Mouse (Mus musculus): ENCODE measurements around the gene Dmwd. TPM values are rescaled to one million over a fixed set of nuclear protein-coding genes. Genes with fewer than 3 reads are reported as not detected.
"Not testable (repeated sequence)": the region's sequence is repeated elsewhere in the genome, so short reads cannot be mapped to it uniquely, and the experiment has no call there.

Gene Dmwd
- polyA plus RNA-seq, 1 experiment from 2014 or later = 31.7 TPM

DNA sequence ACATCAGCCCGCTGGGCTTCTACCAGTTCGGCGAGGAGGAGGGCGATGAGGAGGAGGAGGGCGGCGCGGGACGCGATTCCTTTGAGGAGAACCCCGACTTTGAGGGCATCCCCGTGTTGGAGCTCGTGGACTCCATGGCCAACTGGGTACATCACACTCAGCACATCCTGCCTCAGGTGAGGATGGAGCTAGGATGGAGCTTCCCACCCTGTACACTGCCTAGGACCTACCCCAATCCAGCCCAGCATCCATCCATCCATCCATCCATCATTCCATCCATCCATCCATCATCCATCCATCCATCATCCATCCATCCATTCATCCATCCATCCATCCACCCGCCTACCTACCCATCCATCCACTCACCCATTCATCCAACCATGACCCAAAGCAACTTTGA is 10.1 kb upstream of the Dmwd start:
- H3K36me3 ChIP-seq (ENCODE audit: control insufficient read depth, insufficient read depth, low read length) = no peaks in the 10 kb centered on the region
- H3K4me1 ChIP-seq (ENCODE audit: control insufficient read depth, insufficient read depth, low read length) = no peaks in the 10 kb centered on the region
- H3K27me3 ChIP-seq (ENCODE audit: control insufficient read depth, insufficient read depth, low read length) = peaks cover 25% of the 10 kb centered on the region
- H3K4me2 ChIP-seq (ENCODE audit: low read depth) = no peak overlapping the region
- no peaks in the 10 kb centered on the region; the same call in 1 of the 2 replicates for H3K9me3 ChIP-seq (ENCODE audit: control insufficient read depth, low read length)
- DNase-seq (ENCODE audit: low spot score) (no peak), ATAC-seq (ENCODE audit: insufficient read depth, low FRiP score, low TSS enrichment) (no peak)
- H3K4me3 ChIP-seq (ENCODE audit: low read depth, low read length) = no peak overlapping the region
- no peak overlapping the region for H3K27ac ChIP-seq (ENCODE audit: low read depth, low read length)
- H3K9ac ChIP-seq (ENCODE audit: low read length) = no peak overlapping the region
- 48% methylated on average over 9 of the region's 13 CpGs for WGBS

- 44% methylated on average over 14 of the region's 14 CpGs for WGBS
- no peaks in the 10 kb centered on the region for H3K4me1 ChIP-seq (ENCODE audit: control insufficient read depth, insufficient read depth, low read length)
Measured at GRCm38 (mm10) chr7:19067063-19067462, 9.0 kb upstream of the Dmwd start.

DNA sequence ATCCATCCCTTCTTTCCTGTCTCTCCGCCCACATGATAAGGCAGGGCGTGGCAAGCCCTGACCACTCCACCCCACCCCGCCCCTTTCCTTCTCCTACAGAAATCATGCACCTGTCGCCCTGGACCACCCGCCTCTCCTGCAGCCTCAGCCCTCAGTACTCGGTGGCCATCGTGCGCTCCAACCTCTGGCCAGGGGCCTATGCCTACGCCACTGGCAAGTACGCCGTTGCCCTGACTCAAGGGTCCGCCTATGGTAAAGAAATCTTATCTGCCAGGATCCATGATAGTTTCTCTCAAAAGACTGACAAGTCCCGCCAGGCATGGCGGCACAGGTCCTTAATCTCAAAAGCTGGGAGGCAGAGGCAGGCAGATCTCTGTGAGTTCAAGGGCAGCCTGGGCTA is 8.1 kb upstream of the Dmwd start:
- Histone ChIP-seq H3K9me3 (ENCODE audit: control insufficient read depth, low read length) (no peaks in the 10 kb centered on the region; the same call in 1 of the 2 replicates), H3K4me2 (ENCODE audit: low read depth) (no peak overlapping the region), H3K27ac (ENCODE audit: low read depth, low read length) (no peak overlapping the region), H3K36me3 (ENCODE audit: control insufficient read depth, insufficient read depth, low read length) (no peaks in the 10 kb centered on the region), H3K4me1 (ENCODE audit: control insufficient read depth, insufficient read depth, low read length) (no peaks in the 10 kb centered on the region), H3K27me3 (ENCODE audit: control insufficient read depth, insufficient read depth, low read length) (peaks cover 25% of the 10 kb centered on the region), H3K9ac (ENCODE audit: low read length) (no peak overlapping the region), H3K4me3 (ENCODE audit: low read depth, low read length) (no peak overlapping the region)
- ATAC-seq (ENCODE audit: insufficient read depth, low FRiP score, low TSS enrichment) (no peak), DNase-seq (ENCODE audit: low spot score) (no peak)
- WGBS = 74% methylated on average over 10 of the region's 14 CpGs

More at GRCm38 (mm10) chr7:19067063-19067462, 9.0 kb upstream of the Dmwd start:
- no peaks in the 10 kb centered on the region; the same call in 1 of the 2 replicates for H3K9me3 ChIP-seq (ENCODE audit: control insufficient read depth, low read length)
- no peak overlapping the region for H3K9ac ChIP-seq (ENCODE audit: low read length)
- DNase-seq (ENCODE audit: low spot score) (no peak), ATAC-seq (ENCODE audit: insufficient read depth, low FRiP score, low TSS enrichment) (no peak)
- H3K27ac ChIP-seq (ENCODE audit: low read depth, low read length) = no peak overlapping the region
- peaks cover 25% of the 10 kb centered on the region for H3K27me3 ChIP-seq (ENCODE audit: control insufficient read depth, insufficient read depth, low read length)
- H3K4me3 ChIP-seq (ENCODE audit: low read depth, low read length) = no peak overlapping the region
- H3K36me3 ChIP-seq (ENCODE audit: control insufficient read depth, insufficient read depth, low read length) = no peaks in the 10 kb centered on the region
- no peak overlapping the region for H3K4me2 ChIP-seq (ENCODE audit: low read depth)

DNA sequence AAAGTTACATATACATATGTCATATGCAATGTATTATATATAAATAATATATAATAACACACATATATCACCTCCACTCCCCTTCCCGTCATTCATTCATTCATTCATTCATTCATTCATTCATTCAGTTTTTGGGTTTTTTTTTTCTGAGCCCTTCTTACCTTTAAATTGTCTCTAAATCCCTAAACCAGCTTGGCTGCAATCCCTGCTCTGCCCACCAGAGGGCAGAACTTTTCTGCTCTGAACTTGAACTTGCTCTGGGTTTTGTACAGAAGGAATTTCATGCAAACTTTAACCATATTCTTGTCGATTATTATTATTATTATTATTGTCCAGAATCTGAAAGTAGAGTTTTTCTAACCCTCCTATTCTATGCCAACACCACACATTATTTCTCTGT is 7.3 kb upstream of the Dmwd start:
- no peak overlapping the region for H3K4me2 ChIP-seq (ENCODE audit: low read depth)
- no peaks in the 10 kb centered on the region for H3K36me3 ChIP-seq (ENCODE audit: control insufficient read depth, insufficient read depth, low read length)
- peak; percentile 77 for DNase-seq (ENCODE audit: low spot score)
- H3K9me3 ChIP-seq (ENCODE audit: control insufficient read depth, low read length) = no peaks in the 10 kb centered on the region; the same call in 1 of the 2 replicates
- peaks cover 25% of the 10 kb centered on the region for H3K27me3 ChIP-seq (ENCODE audit: control insufficient read depth, insufficient read depth, low read length)
- H3K4me3 ChIP-seq (ENCODE audit: low read depth, low read length) = no peak overlapping the region
- no peak for ATAC-seq (ENCODE audit: insufficient read depth, low FRiP score, low TSS enrichment)
- WGBS = 8% methylated on average over 2 of the region's 2 CpGs
- no peaks in the 10 kb centered on the region for H3K4me1 ChIP-seq (ENCODE audit: control insufficient read depth, insufficient read depth, low read length)
- H3K27ac ChIP-seq (ENCODE audit: low read depth, low read length) = no peak overlapping the region
- no peak overlapping the region for H3K9ac ChIP-seq (ENCODE audit: low read length)

DNA sequence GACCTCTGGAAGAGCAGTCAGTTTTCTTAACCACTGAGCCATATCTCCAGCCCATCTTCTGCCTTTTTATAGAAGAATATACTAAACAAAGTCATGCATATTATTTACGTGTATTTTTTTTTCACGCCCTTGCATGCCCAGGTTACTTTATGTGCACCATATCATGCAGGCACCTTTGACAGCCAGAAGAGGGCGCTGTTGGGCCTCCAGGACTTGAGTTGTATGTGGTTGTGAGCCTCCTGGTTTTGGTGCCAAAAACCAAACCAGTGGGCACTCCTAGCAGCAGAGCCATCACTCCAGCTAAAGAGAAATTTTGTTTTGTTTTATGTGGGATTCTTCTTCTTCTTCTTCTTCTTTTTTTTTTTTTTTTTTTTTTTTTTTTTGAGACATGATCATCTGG is 6.5 kb upstream of the Dmwd start:
- no peak overlapping the region for H3K9ac ChIP-seq (ENCODE audit: low read length)
- no peaks in the 10 kb centered on the region; the same call in 1 of the 2 replicates for H3K9me3 ChIP-seq (ENCODE audit: control insufficient read depth, low read length)
- H3K4me2 ChIP-seq (ENCODE audit: low read depth) = no peak overlapping the region
- no peak overlapping the region for H3K27ac ChIP-seq (ENCODE audit: low read depth, low read length)
- WGBS = 45% methylated on average over 3 of the region's 3 CpGs
- DNase-seq (ENCODE audit: low spot score) (no peak), ATAC-seq (ENCODE audit: insufficient read depth, low FRiP score, low TSS enrichment) (no peak)
- H3K36me3 ChIP-seq (ENCODE audit: control insufficient read depth, insufficient read depth, low read length) = no peaks in the 10 kb centered on the region
- peaks cover 25% of the 10 kb centered on the region for H3K27me3 ChIP-seq (ENCODE audit: control insufficient read depth, insufficient read depth, low read length)
- no peak overlapping the region for H3K4me3 ChIP-seq (ENCODE audit: low read depth, low read length)
- no peaks in the 10 kb centered on the region for H3K4me1 ChIP-seq (ENCODE audit: control insufficient read depth, insufficient read depth, low read length)

- not testable (repeated sequence) for DNase-seq (ENCODE audit: low spot score)
Measured at GRCm38 (mm10) chr7:19071024-19071423, 5.0 kb upstream of the Dmwd start.

GRCm38 (mm10) chr7:19073504-19073903 is 2.5 kb upstream of the Dmwd start:
- DNase-seq (ENCODE audit: low spot score) (no peak), ATAC-seq (ENCODE audit: insufficient read depth, low FRiP score, low TSS enrichment) (no peak)
- Histone ChIP-seq H3K27me3 (ENCODE audit: control insufficient read depth, insufficient read depth, low read length) (no peaks in the 10 kb centered on the region), H3K9me3 (ENCODE audit: control insufficient read depth, low read length) (no peaks in the 10 kb centered on the region), H3K4me1 (ENCODE audit: control insufficient read depth, insufficient read depth, low read length) (peaks cover 11% of the 10 kb centered on the region), H3K9ac (ENCODE audit: low read length) (no peak overlapping the region), H3K4me3 (ENCODE audit: low read depth, low read length) (no peak overlapping the region), H3K36me3 (ENCODE audit: control insufficient read depth, insufficient read depth, low read length) (no peaks in the 10 kb centered on the region), H3K4me2 (ENCODE audit: low read depth) (no peak overlapping the region), H3K27ac (ENCODE audit: low read depth, low read length) (no peak overlapping the region)
- 77% methylated on average over 9 of the region's 9 CpGs for WGBS

More at GRCm38 (mm10) chr7:19071024-19071423, 5.0 kb upstream of the Dmwd start:
- not testable (repeated sequence) for H3K9ac ChIP-seq (ENCODE audit: low read length); H3K9me3 ChIP-seq (ENCODE audit: control insufficient read depth, low read length); H3K4me1 ChIP-seq (ENCODE audit: control insufficient read depth, insufficient read depth, low read length); H3K36me3 ChIP-seq (ENCODE audit: control insufficient read depth, insufficient read depth, low read length); H3K27ac ChIP-seq (ENCODE audit: low read depth, low read length); ATAC-seq (ENCODE audit: insufficient read depth, low FRiP score, low TSS enrichment); H3K4me3 ChIP-seq (ENCODE audit: low read depth, low read length); H3K4me2 ChIP-seq (ENCODE audit: low read depth)
- WGBS = 60% methylated on average over 3 of the region's 3 CpGs
- H3K27me3 ChIP-seq (ENCODE audit: control insufficient read depth, insufficient read depth, low read length) = peaks cover 12% of the 10 kb centered on the region

DNA sequence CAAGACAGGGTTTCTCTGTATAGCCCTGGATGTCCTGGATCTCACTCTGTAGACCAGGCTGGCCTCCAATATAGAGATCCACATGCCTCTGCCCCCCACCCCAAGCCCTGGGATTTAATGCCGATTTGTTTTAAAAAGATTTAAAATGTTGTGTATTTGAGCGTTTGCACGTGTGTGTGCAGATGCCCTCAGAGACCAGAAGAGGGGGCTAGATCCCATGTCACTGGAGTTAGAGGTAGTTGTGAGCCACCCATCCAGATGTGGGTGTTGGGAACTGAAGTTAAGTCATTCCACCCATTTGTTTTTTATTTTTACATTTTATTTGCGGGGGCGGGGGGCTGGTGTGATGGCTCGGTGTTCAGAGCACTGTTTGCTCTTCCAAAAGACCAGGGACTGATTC is 1.5 kb upstream of the Dmwd start:
- H3K4me2 ChIP-seq (ENCODE audit: low read depth) = no peak overlapping the region
- ATAC-seq (ENCODE audit: insufficient read depth, low FRiP score, low TSS enrichment) (no peak), DNase-seq (ENCODE audit: low spot score) (no peak)
- H3K9ac ChIP-seq (ENCODE audit: low read length) = no peak overlapping the region
- WGBS = 90% methylated on average over 6 of the region's 6 CpGs
- H3K27me3 ChIP-seq (ENCODE audit: control insufficient read depth, insufficient read depth, low read length) = no peaks in the 10 kb centered on the region
- no peak overlapping the region for H3K27ac ChIP-seq (ENCODE audit: low read depth, low read length)
- no peaks in the 10 kb centered on the region for H3K36me3 ChIP-seq (ENCODE audit: control insufficient read depth, insufficient read depth, low read length)
- H3K4me1 ChIP-seq (ENCODE audit: control insufficient read depth, insufficient read depth, low read length) = peaks cover 11% of the 10 kb centered on the region
- H3K4me3 ChIP-seq (ENCODE audit: low read depth, low read length) = no peak overlapping the region
- H3K9me3 ChIP-seq (ENCODE audit: control insufficient read depth, low read length) = no peaks in the 10 kb centered on the region

GRCm38 (mm10) chr7:19075231-19075630 is 796 bp upstream of the Dmwd start:
- H3K4me1 ChIP-seq (ENCODE audit: control insufficient read depth, insufficient read depth, low read length) = peaks cover 11% of the 10 kb centered on the region
- H3K9ac ChIP-seq (ENCODE audit: low read length) = no peak overlapping the region
- H3K27me3 ChIP-seq (ENCODE audit: control insufficient read depth, insufficient read depth, low read length) = no peaks in the 10 kb centered on the region
- WGBS = 62% methylated on average over 5 of the region's 5 CpGs
- no peak for ATAC-seq (ENCODE audit: insufficient read depth, low FRiP score, low TSS enrichment)
- peaks cover 4% of the 10 kb centered on the region; the same call in 1 of the 2 replicates for H3K36me3 ChIP-seq (ENCODE audit: control insufficient read depth, insufficient read depth, low read length)
- no peak overlapping the region for H3K27ac ChIP-seq (ENCODE audit: low read depth, low read length)
- peak overlapping the region; percentile 3; the same call in 1 of the 2 replicates for H3K4me3 ChIP-seq (ENCODE audit: low read depth, low read length)
- no peak for DNase-seq (ENCODE audit: low spot score)
- H3K4me2 ChIP-seq (ENCODE audit: low read depth) = peak overlapping the region; percentile 40
- H3K9me3 ChIP-seq (ENCODE audit: control insufficient read depth, low read length) = no peaks in the 10 kb centered on the region

Measured in neural tube, embryonic 11.5 days (tissue).